Mouse (Mus musculus): ENCODE measurements around the gene Atp2a2.
"Not testable (repeated sequence)": the region's sequence is repeated elsewhere in the genome, so short reads cannot be mapped to it uniquely, and the experiment has no call there.

The Atp2a2 gene

GRCm38 (mm10) chr5:122498046-122498445 is 4.0 kb downstream of the Atp2a2 start:
- DNase-seq (ENCODE audit: inconsistent ontology term) = no peak

GRCm38 (mm10) chr5:122496990-122497389 is 5.0 kb downstream of the Atp2a2 start:
- DNase-seq (ENCODE audit: inconsistent ontology term) = no peak

- DNase-seq (ENCODE audit: inconsistent ontology term) = no peak
Observed at GRCm38 (mm10) chr5:122494449-122494848, 7.6 kb downstream of the Atp2a2 start.

GRCm38 (mm10) chr5:122493035-122493434 is 9.0 kb downstream of the Atp2a2 start:
- no peak for DNase-seq (ENCODE audit: inconsistent ontology term)

GRCm38 (mm10) chr5:122491385-122491784 is 10.6 kb downstream of the Atp2a2 start:
- no peak for DNase-seq (ENCODE audit: inconsistent ontology term)

- no peak for DNase-seq (ENCODE audit: inconsistent ontology term)
Observed at GRCm38 (mm10) chr5:122490148-122490547, 11.9 kb downstream of the Atp2a2 start.

GRCm38 (mm10) chr5:122487825-122488224 is 14.2 kb downstream of the Atp2a2 start:
- no peak for DNase-seq (ENCODE audit: inconsistent ontology term)

GRCm38 (mm10) chr5:122486243-122486642 is 15.8 kb downstream of the Atp2a2 start:
- DNase-seq (ENCODE audit: inconsistent ontology term) = not testable (repeated sequence)

GRCm38 (mm10) chr5:122482733-122483391 is 19.2 kb downstream of the Atp2a2 start:
- peak; percentile 26 for DNase-seq (ENCODE audit: inconsistent ontology term)

GRCm38 (mm10) chr5:122481844-122482243 is 20.2 kb downstream of the Atp2a2 start:
- peak; percentile 49 for DNase-seq (ENCODE audit: inconsistent ontology term)

- DNase-seq (ENCODE audit: inconsistent ontology term) = no peak
Observed at GRCm38 (mm10) chr5:122479131-122479530, 22.9 kb downstream of the Atp2a2 start.

- DNase-seq (ENCODE audit: inconsistent ontology term) = no peak
Observed at GRCm38 (mm10) chr5:122477492-122477891, 24.5 kb downstream of the Atp2a2 start.

- no peak for DNase-seq (ENCODE audit: inconsistent ontology term)
Observed at GRCm38 (mm10) chr5:122476078-122476477, 25.9 kb downstream of the Atp2a2 start.

GRCm38 (mm10) chr5:122474643-122475363 is 27.2 kb downstream of the Atp2a2 start:
- DNase-seq (ENCODE audit: inconsistent ontology term) = no peak

- DNase-seq (ENCODE audit: inconsistent ontology term) = no peak
Observed at GRCm38 (mm10) chr5:122471658-122472057, 30.4 kb downstream of the Atp2a2 start.

- no peak for DNase-seq (ENCODE audit: inconsistent ontology term)
Observed at GRCm38 (mm10) chr5:122461431-122461830, 40.6 kb downstream of the Atp2a2 start.

- no peak for DNase-seq (ENCODE audit: inconsistent ontology term)
Observed at GRCm38 (mm10) chr5:122460656-122461055, 41.4 kb downstream of the Atp2a2 start.

- no peak for DNase-seq (ENCODE audit: inconsistent ontology term)
Observed at GRCm38 (mm10) chr5:122459335-122459734, 42.7 kb downstream of the Atp2a2 start.

- DNase-seq (ENCODE audit: inconsistent ontology term) = no peak
Observed at GRCm38 (mm10) chr5:122458066-122458465, 44.0 kb downstream of the Atp2a2 start.

- not testable (repeated sequence) for DNase-seq (ENCODE audit: inconsistent ontology term)
Observed at GRCm38 (mm10) chr5:122457054-122457453, 45.0 kb downstream of the Atp2a2 start.

GRCm38 (mm10) chr5:122455584-122455983 is 46.4 kb downstream of the Atp2a2 start:
- DNase-seq (ENCODE audit: inconsistent ontology term) = no peak

GRCm38 (mm10) chr5:122454883-122455282 is 47.1 kb downstream of the Atp2a2 start:
- DNase-seq (ENCODE audit: inconsistent ontology term) = no peak

GRCm38 (mm10) chr5:122454442-122454841 is 47.6 kb downstream of the Atp2a2 start:
- no peak for DNase-seq (ENCODE audit: inconsistent ontology term)
